Mouse (Mus musculus): ENCODE data around the gene Il5. TPM values are rescaled to one million over a fixed set of nuclear protein-coding genes. Genes with fewer than 3 reads are reported as not detected.
"Not testable (repeated sequence)": the region's sequence is repeated elsewhere in the genome, so short reads cannot be mapped to it uniquely, and the experiment has no call there.

The Il5 gene
- total RNA-seq, 2 experiments from 2014 or later, result not detected

DNA sequence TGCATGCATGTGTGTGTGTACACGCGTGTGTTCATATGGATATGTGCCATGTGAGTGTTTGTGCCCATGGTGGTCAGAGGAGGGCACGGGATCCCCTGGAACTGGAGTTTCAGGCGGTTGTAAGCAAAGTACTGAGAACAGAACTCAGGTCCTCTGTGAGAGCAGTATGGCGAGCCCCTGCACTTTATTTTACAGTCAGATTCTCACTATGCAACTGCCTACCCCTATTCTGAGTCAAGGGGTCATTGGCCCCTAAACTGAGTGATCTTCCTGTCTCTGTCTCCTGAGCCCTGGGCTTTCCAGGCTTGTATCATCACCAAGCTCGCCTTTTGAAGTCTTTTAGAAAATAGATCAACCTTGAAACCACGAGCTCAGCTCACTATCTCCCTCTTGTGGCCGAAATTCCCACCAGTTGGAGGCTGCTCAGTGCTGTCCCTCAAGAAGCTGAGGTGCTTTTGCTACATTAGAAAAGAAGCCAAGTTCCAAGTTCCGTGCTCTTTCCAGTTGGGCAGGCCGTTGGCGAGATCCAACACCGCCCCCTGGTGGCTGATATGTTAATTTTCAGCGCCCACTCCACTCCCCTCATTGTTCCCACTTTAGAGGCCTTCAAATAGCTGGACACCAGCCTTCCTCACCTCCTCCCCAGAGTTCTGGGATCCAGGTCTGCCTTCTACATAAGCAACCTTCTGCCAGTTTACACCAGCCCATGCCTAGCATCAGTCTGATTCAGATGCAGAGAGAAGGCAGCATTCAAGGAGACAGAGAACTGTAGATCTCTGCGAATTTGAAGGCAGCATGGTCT, 16.4 kb downstream of the Il5 start:
- ATAC-seq (replicated peaks; ENCODE audit: low FRiP score, poor library complexity, severe bottlenecking), result peak; percentile 71

DNA sequence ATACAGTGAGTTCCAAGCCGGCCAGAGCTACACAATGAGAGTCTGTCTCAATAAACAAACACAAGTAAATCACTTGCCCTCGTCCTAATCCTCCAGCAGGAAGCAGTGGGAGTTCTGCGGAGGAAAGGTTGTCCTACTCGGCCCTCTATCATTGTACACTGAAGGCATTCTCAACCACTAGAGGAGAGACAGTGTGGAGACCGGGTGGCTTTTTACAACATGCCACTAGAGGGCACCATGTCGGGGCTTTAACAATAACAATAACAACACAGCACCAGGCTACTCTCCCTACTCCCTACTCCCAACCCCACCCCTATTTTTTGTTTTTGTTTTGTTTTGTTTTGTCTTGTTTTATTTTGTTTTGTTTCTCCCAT, 17.0 kb downstream of the Il5 start:
- ATAC-seq (replicated peaks; ENCODE audit: low FRiP score, poor library complexity, severe bottlenecking), result peak; percentile 68

DNA sequence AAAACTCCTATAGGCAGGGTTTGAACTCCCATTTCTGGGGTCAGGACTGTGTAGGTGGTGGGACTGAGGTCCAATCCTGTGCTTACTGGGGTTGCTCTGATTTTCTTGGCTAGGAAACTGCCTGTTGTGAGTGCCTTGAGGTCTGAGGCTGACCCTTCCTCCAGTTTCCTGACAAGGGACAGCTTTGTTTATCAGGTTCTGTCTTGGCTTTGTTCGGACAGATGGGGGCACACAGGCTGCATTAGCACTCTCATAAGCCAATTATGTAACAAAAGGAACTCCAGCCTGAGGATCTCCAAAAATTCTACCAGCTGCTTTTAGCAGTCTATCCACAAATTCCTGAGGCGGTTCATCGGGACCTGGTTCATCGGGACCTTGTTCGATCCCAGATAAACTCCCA, 21.8 kb downstream of the Il5 start:
- ATAC-seq (replicated peaks; ENCODE audit: low FRiP score, poor library complexity, severe bottlenecking), result no peak

DNA sequence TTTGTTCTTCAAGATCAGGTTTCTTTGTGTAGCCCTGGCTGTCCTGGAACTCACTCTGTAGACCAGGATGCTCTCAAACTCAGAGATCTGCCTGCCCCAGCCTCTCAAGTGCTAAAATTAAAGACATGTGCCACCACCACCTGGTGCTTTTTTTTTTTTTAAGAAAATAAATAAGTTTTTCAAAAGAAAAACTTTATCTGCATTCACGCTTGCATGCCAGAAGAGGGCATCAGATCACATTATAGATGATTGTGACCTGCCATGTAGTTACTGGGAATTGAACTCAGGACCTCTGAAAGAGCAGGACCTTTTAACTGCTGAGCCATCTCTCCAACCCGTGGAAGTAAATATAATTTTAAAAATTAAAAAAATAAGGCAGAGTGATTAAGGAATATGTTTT, 24.7 kb downstream of the Il5 start:
- no peak for ATAC-seq (replicated peaks; ENCODE audit: low FRiP score, poor library complexity, severe bottlenecking)

DNA sequence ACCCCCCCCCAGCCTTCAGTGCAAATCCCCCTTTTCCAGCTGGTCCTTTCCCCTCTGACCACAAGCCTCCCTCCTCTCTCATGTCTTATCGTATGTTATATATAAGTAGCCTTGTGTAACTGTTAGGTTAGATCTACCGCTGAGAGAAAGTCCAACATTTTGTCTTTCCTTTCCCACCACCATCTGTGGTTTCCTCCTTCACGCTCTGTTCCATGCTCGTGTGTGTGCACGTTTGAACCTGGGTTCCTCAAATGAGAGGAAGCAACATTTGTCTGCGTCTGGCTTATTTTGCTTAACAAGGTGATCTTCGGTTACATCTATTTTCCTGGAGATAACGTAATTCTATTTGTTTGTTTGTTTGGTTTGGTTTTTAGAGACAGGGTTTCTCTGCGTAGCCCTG, 27.4 kb downstream of the Il5 start:
- ATAC-seq (replicated peaks; ENCODE audit: low FRiP score, poor library complexity, severe bottlenecking), result no peak

DNA sequence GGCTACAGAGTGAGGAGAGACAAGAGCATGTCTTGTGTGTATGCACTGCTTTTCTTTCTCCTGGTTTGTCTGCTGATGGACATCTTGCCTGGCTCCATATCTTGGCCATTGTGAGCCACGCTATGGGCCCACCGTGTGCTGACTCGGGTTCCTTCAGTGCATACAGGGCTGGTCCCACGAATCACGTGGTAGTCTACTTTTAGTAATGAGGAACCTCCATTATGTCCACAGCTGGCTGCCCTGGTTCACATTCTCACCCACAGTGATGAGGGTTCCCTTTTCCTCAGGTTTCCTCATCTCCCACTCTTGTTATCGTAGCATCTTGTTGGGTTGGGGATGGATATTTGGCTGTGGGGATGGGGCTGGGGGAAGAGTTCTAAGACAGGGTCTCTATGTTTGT, 28.0 kb downstream of the Il5 start:
- ATAC-seq (replicated peaks; ENCODE audit: low FRiP score, poor library complexity, severe bottlenecking), result no peak

DNA sequence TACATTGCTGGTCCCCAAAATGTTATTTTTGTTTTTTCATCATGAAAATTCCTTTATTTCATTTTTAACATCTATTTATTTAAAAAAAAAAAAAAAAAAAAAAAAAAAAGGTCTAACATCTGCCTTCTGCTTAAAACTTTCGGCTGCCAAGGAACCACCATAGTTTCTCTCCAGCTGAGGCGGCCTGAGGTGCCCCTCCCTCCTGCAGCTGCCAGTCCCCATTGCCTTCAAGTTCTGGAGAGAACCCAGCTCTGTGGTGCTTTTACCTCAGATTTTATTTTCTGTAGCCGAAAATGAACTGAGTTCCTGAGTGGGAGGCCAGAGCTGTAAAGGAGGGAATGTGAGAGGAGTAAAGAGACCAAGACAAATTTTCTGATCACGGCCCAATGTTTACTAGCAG, 28.7 kb downstream of the Il5 start:
- ATAC-seq (replicated peaks; ENCODE audit: low FRiP score, poor library complexity, severe bottlenecking), result no peak

DNA sequence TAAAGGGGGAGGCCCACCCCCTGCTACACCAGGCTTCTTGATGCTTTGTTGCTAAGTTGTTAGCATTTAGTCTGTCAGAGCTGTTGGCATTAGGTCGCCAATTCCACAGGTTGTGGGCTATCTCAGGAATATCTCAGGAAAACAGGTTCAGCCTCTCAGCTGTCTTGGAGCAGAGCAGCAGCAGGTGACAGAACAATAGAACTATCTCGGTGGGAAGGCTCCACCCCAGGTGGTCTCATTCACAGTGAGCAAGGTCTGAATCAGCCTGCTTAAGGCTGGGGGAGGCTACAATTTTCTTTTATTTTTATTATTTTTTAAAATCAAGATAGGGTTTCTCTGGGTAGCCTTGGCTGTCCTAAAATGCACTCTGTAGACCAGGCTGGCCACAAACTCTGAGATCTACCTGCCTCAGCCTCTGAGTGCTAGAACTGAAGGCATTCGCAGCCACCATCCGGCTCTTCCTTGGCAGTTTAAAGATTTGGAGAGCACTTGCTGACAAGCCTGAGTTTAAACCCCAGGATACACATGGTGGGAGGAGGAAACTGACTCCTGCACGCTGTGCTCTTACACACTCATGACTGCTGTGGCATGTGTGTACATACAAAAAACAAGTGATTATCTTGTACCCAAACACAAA, 29.2 kb downstream of the Il5 start:
- no peak for ATAC-seq (replicated peaks; ENCODE audit: low FRiP score, poor library complexity, severe bottlenecking)

DNA sequence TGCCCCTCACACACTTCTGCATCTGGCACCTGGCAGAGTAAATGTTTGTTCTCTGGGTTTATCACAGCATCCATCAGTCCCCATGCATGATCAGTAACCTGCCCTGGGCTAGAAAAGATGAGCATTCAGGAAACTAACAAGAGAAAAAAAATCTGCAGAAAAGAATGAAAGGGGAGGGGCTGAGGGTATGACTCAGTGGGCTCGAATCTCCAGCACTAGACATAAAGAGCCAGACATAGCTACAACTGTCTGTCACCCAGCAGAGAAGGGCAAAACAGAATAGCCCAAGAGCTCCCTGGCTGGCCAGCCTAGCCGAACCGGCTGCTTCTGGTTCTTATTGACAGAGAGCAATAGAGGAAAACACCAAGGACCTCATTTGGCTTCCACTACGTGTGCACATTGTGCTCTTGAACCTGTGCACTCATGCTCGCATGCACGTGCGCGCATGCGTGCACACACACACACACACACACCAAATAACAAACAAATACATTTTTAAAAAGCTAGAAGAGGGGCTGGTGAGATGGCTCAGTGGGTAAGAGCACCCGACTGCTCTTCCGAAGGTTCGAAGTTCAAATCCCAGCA, 34.5 kb downstream of the Il5 start:
- ATAC-seq (replicated peaks; ENCODE audit: low FRiP score, poor library complexity, severe bottlenecking), result no peak

GRCm38 (mm10) chr11:53757612-53758011, 37.0 kb downstream of the Il5 start:
- ATAC-seq (replicated peaks; ENCODE audit: low FRiP score, poor library complexity, severe bottlenecking), result no peak

DNA sequence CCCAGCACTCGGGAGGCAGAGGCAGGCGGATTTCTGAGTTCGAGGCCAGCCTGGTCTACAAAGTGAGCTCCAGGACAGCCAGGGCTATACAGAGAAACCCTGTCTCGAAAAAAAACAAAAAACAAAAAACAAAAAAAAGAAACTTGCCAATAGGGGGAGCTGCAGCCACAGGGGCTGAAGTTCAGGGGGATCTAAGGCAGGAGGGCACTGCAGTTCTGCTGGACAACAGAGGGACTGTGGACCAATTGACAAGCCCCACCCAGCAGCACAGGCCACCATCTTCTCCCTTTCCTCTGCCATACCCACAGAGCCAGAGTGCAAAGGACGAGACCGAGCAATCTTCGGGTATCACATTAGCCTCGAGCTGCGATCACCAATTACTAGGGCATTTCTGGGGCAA, 37.4 kb downstream of the Il5 start:
- ATAC-seq (replicated peaks; ENCODE audit: low FRiP score, poor library complexity, severe bottlenecking), result not testable (repeated sequence)

- no peak for ATAC-seq (replicated peaks; ENCODE audit: low FRiP score, poor library complexity, severe bottlenecking)
Measured at GRCm38 (mm10) chr11:53758791-53759351, 38.3 kb downstream of the Il5 start.

- ATAC-seq (replicated peaks; ENCODE audit: low FRiP score, poor library complexity, severe bottlenecking), result no peak
Measured at GRCm38 (mm10) chr11:53759545-53760406, 39.2 kb downstream of the Il5 start.

GRCm38 (mm10) chr11:53761284-53761683, 40.7 kb downstream of the Il5 start:
- no peak for ATAC-seq (replicated peaks; ENCODE audit: low FRiP score, poor library complexity, severe bottlenecking)

GRCm38 (mm10) chr11:53761822-53762221, 41.2 kb downstream of the Il5 start:
- ATAC-seq (replicated peaks; ENCODE audit: low FRiP score, poor library complexity, severe bottlenecking), result no peak

DNA sequence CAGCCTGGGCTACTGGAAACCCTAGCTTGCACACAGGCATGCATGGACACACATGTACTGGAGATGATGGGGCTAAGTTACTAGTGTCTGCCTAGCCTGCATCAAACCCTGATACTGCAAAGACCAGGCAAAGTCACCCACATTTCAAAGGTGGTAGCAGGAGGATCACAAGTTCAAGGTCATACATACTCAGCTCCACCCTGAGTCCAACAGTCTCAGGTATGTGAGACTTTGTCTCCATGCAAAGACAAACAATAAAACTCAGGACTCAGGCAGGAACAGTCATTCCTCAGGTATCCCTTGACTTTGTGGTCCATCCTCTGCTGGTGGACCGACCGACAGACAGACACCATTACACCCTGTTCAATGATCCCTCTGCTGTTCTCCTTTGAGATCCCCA, 41.8 kb downstream of the Il5 start:
- ATAC-seq (replicated peaks; ENCODE audit: low FRiP score, poor library complexity, severe bottlenecking), result no peak

DNA sequence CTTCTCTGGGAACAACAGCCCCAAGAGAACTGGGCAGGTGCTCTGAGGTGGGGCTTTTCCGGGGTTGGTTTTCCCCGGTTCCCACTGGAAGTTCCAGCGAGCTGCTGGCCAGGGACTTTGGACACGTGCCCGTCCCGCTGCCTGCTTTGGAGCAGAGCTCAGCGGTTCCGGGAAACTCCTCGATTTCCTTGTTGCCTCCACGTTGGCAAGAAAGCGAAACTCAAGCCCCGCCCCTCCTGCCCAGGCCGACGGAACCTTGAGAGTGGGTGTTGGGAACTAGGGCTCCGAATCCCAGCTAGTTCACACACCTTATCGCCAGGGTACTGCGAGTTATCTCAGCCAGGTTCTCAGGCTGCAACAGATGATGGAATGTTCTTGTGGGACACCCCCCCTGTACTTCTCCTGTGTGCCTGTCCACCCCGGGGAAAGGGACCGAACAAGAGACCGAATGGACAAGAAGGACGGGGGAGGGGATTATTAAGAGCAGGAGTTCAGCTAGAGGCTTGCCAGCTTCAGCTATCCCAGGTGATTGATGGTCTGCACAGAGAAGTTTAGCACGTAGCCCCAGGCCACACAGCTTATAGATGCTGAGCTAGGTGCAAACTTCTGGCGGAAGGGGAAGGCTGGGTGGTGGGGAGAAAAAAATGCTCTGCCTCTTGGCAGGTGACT, 42.4 kb downstream of the Il5 start:
- ATAC-seq (replicated peaks; ENCODE audit: low FRiP score, poor library complexity, severe bottlenecking), result 0 out of 2 replicates have a peak, but pooled peaks have one; percentile 12

DNA sequence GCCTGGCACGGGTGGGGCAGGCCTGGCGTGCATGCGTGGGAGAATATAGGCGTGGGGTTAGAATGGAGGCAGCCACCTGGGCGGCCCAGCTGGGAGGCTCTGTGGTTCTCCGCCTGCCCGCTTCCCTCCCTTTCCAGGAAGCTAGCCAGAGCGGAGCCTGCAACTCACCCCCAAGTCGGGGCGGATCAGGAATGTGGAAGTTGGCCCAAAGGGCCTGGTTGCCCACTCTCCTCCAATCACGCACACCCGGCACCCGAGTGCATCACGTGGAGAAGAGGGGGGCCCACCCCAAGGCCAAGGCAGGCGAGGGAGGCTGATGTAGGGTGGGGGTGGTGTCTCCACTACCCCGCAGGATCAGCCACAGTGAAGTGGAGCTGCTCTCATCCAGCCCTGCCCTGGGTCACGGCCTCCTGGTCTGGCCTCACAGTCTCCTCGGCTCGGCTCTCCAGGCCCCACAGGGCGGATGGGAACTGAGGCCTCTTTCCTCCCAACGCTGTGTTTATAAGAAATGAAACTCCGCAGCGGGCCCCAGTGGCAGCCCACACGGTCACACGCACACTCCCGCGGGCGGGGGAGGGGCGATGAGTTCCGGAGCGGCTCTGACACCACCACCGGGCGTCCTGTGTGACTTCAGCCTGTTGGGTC, 43.0 kb downstream of the Il5 start:
- ATAC-seq (replicated peaks; ENCODE audit: low FRiP score, poor library complexity, severe bottlenecking), result peak; percentile 61

- ATAC-seq (replicated peaks; ENCODE audit: low FRiP score, poor library complexity, severe bottlenecking), result no peak
Measured at GRCm38 (mm10) chr11:53764581-53764980, 44.0 kb downstream of the Il5 start.

Measured in erythroblast, adult 5-6 weeks (primary cell).